Mouse (Mus musculus) spleen, adult 12 weeks (tissue): ENCODE measurements around the gene Ipo8.

ENCODE experiments used
- DNase-seq: peaks from one replicate; pipeline ENCODE4 v3.0.0; 2022; ENCODE audit warnings: low spot score

The Ipo8 gene

DNA sequence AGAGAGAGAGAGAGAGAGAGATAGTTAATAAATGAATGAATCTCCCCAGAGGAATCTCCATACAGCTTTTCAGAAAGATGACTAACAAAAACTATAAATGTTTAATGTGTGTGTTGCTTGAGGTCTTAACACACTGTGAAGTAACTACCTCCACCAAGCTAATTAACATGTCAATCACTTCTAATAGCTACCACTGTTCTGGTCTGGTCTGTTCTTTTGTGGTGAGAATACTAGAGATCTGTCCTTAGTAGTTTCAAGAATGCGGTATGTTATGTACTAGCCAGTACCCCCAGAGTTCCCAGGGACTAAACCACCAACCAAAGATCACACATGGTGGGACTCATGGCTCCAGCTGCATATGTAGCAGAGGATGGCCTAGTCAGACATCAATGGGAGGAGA lies 74.7 kb downstream of the Ipo8 start:
- DNase-seq: no peak

DNA sequence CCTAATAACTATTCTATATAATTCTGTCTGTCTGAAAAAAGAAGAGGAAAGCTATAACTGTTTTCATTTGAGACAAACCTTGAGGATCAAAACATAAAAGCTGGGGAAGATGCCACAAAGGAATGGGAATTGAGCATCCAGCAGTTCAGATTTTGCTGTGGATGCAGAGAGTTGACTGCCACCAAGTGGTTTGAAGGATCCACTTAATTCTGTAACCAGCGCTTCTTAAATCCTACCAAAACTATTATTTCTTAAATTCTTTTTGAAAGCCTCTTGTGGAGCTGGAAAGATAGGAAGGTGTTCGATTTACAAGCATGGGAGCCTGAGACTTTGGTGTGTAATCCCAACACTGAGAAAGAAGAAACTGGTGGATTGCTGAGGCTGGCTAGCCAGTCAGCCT lies 79.9 kb downstream of the Ipo8 start:
- DNase-seq: no peak

DNA sequence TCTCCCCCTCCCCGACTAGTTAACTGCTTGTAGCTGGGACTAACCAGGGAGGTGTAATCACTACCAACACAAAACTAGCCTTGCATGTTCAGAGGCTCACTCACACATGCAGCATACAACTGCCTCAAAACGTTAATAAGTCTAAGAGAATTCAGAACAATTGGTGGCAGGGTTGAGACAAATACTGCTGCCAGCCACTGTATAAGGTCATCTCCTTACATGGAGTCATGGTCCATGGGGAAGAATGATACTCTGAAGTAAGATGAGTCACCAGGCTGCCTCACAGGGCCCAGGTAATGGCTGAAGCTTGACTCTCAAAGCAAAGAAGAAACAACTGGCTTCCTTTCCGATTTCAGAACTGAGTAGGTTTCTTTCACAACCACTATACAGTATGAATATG lies 81.1 kb downstream of the Ipo8 start:
- DNase-seq: no peak

DNA sequence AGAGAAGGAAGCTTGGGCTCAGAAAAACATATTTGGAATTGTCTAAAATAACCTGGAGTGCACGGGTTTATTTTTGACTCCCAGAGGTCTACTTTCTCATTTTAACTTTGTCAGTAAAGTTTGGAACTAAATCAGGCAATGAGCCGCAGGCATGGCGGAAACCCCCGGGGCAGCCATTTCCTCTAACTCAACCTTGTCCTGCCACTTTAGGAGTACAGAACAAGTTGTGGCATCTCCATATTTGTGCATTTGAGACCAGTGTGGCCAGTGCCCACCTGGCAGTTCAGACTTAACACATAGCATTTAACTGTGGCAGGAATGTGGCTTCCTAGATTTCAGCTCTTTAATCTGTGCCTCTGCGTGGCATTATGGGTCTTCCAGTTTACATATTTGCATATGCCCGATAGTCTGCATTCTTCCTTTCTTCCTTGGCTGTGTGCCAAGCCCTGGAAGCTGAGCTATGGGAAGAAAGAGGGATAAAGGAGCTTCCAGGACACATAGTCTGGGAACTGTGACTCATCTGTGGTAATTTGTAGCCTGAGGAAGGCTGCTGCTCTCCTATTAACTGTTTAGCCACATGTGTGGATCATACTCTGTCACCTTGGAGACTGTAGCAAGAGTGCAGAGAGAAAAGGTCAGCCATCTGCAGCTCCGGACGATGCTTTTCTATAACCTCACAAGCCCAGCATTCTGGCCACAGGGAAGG lies 90.6 kb downstream of the Ipo8 start:
- no peak for DNase-seq

DNA sequence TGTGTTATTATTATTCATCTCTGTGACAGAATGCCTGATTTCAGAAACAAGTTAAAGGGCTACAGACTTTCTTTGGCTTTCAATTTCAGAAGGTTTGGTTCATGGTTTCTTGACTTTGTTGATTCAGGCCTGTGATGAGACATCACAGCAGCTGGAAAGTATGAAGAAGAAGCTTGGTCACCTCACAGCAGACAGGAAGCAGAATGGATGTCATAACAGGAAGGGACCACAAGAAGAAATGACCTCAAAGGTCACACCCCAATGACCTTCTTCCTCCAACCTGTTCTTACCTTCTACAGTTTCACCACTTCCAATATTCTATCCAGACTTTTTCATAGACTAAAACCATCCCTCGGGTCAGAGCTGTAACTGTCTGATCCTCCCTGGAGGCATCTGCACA lies 94.9 kb downstream of the Ipo8 start:
- DNase-seq: no peak

DNA sequence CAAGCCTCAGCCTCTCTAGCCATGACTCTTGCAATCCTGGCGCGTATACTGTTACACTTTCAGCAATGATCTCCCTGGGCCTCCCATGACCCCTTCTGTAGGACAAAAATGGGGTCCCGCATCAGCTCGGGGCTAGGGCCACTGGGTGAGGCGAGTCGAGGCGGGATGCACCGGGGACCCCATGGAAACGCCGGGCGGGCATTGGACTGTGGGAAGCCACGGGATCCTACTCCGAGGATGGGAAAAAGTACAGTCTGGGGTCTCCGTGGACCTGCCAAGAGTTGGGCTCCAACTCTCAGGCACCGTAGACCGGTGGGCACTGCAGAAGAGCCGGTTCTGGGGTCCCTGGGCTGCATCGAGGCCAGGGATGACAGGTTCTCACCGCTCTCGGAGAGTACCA lies 97.3 kb downstream of the Ipo8 start:
- DNase-seq: no peak

DNA sequence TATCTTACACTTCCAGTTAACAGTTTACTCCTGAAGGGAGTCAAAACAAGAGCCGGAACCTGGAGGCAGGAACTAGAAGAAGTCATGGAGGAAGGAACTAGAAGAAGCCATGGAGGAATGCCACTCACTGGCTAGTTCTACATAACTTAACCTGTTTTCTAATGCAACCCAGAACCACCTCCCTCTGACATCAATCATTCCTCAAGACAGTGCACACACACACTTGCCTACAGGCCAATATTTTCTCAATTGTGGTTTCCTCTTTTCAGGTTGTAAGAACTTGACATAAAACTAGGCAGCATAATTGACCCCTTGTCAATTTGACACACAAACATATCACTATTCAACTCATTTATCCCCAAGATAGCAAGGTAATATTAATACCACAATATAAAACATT lies 98.3 kb downstream of the Ipo8 start:
- DNase-seq: no peak

DNA sequence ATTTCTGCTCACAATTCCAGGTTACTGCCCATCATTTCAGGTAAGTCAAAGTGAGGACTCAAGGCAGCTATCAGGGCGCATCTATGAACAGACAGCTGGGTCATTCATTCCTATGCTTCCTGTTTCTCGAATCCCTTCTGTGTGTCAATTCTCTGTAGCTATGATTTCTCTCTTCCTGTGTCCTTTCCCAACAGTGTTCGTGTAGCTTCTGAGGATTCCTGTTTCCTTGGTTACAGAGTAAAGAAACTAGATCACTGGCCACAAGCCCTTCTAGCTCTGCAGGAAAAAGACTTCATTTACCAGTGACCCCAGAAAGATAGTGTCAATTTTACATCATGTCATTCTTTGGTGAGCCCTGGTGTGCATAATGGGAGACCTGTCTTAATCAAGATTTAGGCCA lies 102.7 kb downstream of the Ipo8 start:
- DNase-seq: no peak

DNA sequence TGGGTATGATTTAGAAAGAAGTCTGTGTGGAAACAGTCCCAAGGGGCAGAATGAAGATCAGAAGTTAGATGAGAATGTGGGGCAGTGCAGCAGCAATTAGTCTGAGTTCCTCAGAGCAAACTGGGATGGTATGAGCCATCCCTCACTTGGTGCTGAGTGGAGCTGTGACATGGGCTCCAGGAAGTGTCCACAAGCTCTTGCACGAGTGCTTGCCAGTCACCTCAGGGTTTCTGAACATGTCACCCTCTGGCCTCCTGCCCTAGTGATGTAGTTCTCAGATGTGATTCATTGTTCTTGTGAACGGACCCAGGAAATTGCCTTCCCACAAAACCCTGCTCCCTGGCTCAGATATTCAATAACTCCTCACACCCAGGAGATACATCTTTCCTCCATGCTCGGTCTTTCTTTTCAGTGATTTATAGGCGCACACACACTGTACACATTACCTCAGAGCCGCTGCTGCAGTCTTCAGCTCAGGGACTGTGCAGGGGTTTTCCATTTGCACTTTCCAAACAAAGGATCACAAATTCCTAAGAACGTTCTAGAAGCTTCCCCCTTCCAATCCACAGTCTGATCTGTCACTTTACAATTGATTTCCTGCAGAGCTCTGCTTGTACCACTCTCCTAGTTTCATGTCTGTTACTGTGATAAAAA lies 103.3 kb downstream of the Ipo8 start:
- no peak for DNase-seq

DNA sequence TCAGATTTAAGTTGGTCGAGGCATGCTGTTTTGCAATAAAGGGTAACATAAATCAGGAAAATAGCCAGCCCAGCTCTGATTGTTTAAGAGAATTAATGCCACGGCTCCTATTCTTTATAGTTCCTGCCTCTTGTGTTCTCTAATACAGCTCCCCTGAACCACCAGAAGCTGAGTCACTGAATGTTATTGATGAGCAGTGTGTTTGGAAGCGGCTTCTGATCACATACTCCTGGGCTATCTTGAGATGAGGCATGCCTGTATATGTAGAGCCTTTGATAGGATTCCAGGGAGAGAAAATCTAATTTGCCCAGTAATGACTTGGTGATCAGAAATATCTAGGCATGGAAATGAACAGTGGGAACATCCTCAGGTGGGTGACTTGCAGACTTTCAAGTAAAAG lies 106.8 kb downstream of the Ipo8 start:
- no peak for DNase-seq
